Mouse (Mus musculus) embryonic facial prominence, embryonic 15.5 days (tissue): ENCODE measurements around the gene Scyl1. TPM values are rescaled to one million over a fixed set of nuclear protein-coding genes. Genes with fewer than 3 reads are reported as not detected.
A peak's percentile ranks its signal among the peaks of the same experiment; 100 is the strongest.
"Not testable (repeated sequence)": the region's sequence is repeated elsewhere in the genome, so short reads cannot be mapped to it uniquely, and the experiment has no call there.

Experiments used
- ATAC-seq: fragments of 200-750 bp; cut with Nextera tagmentation; 2 replicates; pipeline ENCODE4 v1.8.0; 2017; ENCODE audit warnings: low read depth, moderate TSS enrichment; ENCODE audit not compliant: insufficient number of reproducible peaks, low FRiP score, low TSS enrichment
- H3K27ac ChIP-seq: fragments of 300-500 bp; sonication (generic); replicated peaks from 2 replicates; pipeline ENCODE4 v1.5.1; 2015; ENCODE audit warnings: mild to moderate bottlenecking, inconsistent platforms
- H3K27me3 ChIP-seq: fragments of 300-500 bp; sonication (generic); 2 replicates; pipeline ENCODE4 v1.6.1; 2015; ENCODE audit warnings: inconsistent platforms
- H3K36me3 ChIP-seq: fragments of 300-500 bp; sonication (generic); 2 replicates; pipeline ENCODE4 v1.6.1; 2015; ENCODE audit warnings: mild to moderate bottlenecking, inconsistent platforms
- H3K4me1 ChIP-seq: fragments of 300-500 bp; sonication (generic); 2 replicates; pipeline ENCODE4 v1.6.1; 2015; ENCODE audit warnings: inconsistent platforms
- H3K4me2 ChIP-seq: fragments of 300-500 bp; sonication (generic); replicated peaks from 2 replicates; pipeline ENCODE4 v1.6.1; 2015; ENCODE audit warnings: mild to moderate bottlenecking, inconsistent platforms
- H3K4me3 ChIP-seq: fragments of 300-500 bp; sonication (generic); replicated peaks from 2 replicates; pipeline ENCODE4 v1.5.1; 2015; ENCODE audit warnings: mild to moderate bottlenecking, inconsistent platforms
- H3K9ac ChIP-seq: fragments of 300-500 bp; sonication (generic); 2 replicates; pipeline ENCODE4 v1.6.1; 2015; ENCODE audit warnings: inconsistent platforms
- H3K9me3 ChIP-seq: fragments of 300-500 bp; sonication (generic); replicated peaks from 2 replicates; pipeline ENCODE4 v1.6.1; 2016; ENCODE audit warnings: inconsistent platforms
- WGBS: fragments of 180-500 bp; shearing (Covaris S2); methylation state at CpG from one replicate; pipeline ENCODE4 v1.1.7; 2015; 5-methylcytosine and 5-hydroxymethylcytosine counted together
- polyA plus RNA-seq: library from polyadenylated mRNA; unstranded; fragments of >200 nt; fragmentation: Nextera tagmentation; extraction: Ambion mirVana; gene quantifications from 2 replicates; pipeline ENCODE4 v1.2.1, GENCODE M21; 2015

Scyl1 gene
- polyA plus RNA-seq, 1 experiment from 2014 or later: 81.8 TPM

DNA sequence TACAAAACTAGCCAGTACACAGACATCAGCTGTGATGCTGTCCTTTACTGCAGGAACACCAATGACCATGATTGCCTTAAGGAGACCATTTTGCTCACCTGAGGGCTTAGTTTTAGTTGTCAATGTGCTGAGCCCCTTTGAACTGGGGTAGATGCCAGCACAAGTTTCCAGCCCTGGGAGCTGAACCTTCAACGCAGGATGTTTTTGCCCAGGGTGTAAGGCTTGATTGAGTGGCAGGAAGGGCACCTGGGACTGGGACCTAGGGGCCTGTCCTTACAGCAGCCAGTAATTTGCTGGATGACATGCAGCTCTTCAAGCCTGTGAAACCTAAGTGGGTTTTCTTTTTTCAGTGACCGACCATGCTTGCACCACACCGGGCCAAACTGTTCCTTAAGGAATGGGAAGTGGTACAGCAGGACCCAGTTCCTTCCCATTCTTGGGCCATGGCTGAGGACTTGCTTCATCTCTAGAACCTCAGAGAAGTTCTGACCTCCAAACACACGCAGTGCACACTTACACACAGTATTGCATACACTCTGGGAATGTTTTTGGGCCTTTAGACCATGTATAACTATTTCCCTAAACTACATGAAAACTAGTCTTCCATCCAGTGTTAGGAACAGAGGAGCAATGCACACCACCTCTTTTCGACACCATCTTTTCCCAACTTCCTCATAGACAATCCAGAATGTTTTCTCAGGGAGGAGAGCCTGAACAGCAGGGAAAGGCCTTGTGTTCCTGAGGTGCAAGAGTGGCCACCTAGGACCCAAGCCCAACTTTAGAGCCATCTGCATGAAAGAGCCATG lies 23.8 kb upstream of the Scyl1 start:
- ATAC-seq: peak; percentile 30
- WGBS: 33% methylated on average over 5 of the region's 5 CpGs
- Histone ChIP-seq H3K4me3 (peak overlapping the region; percentile 73; the same call in 1 of the 2 replicates), H3K36me3 (peaks cover 38% of the 10 kb centered on the region), H3K9me3 (no peaks in the 10 kb centered on the region), H3K4me2 (no peak overlapping the region), H3K27ac (peak overlapping the region; percentile 31), H3K27me3 (no peaks in the 10 kb centered on the region), H3K9ac (no peak overlapping the region), H3K4me1 (peaks cover 32% of the 10 kb centered on the region)

GRCm38 (mm10) chr19:5793917-5794770 lies 22.9 kb upstream of the Scyl1 start:
- not testable (repeated sequence) for H3K9ac ChIP-seq, H3K4me3 ChIP-seq, H3K4me2 ChIP-seq, H3K27me3 ChIP-seq, H3K9me3 ChIP-seq
- H3K36me3 ChIP-seq: peaks cover 38% of the 10 kb centered on the region
- H3K4me1 ChIP-seq: peaks cover 32% of the 10 kb centered on the region
- peak; percentile 44; the same call in 1 of the 2 replicates for ATAC-seq
- 17% methylated on average over 7 of the region's 7 CpGs for WGBS
- peak overlapping the region; percentile 79 for H3K27ac ChIP-seq

DNA sequence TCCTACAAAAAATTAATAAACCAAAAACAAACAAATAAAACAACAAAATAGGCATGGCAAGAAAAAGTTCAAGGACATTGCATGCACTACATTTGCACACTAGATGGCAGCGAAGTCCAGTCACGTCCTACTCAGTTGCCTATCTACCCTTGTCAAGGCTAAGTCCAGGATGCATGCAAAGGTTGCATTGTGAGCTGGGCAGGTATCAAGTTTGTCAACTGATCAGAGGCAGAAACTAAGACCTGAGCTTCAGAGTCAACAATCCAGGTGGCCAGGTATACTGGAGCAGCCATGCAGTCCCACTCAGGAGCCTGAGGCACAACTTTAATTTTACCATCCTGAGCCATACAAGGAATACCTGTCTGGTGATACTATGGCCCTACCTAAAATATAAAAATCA lies 21.9 kb upstream of the Scyl1 start:
- no peak overlapping the region for H3K27ac ChIP-seq
- peaks cover 34% of the 10 kb centered on the region for H3K36me3 ChIP-seq
- peak; percentile 58; the same call in 1 of the 2 replicates for ATAC-seq
- no peak overlapping the region for H3K4me2 ChIP-seq
- H3K9ac ChIP-seq: no peak overlapping the region
- H3K27me3 ChIP-seq: no peaks in the 10 kb centered on the region
- no peak overlapping the region for H3K4me3 ChIP-seq
- no peaks in the 10 kb centered on the region for H3K9me3 ChIP-seq
- WGBS: 3% methylated on average over 2 of the region's 2 CpGs
- H3K4me1 ChIP-seq: peaks cover 32% of the 10 kb centered on the region

GRCm38 (mm10) chr19:5791329-5791728 lies 20.1 kb upstream of the Scyl1 start:
- Histone ChIP-seq H3K4me3 (no peak overlapping the region), H3K4me2 (no peak overlapping the region), H3K36me3 (peaks cover 16% of the 10 kb centered on the region), H3K27me3 (no peaks in the 10 kb centered on the region), H3K27ac (no peak overlapping the region), H3K9ac (no peak overlapping the region), H3K9me3 (no peaks in the 10 kb centered on the region), H3K4me1 (peaks cover 34% of the 10 kb centered on the region)
- no peak for ATAC-seq
- 66% methylated on average over 4 of the region's 4 CpGs for WGBS

GRCm38 (mm10) chr19:5789066-5789465 lies 17.8 kb upstream of the Scyl1 start:
- 26% methylated on average over 5 of the region's 5 CpGs for WGBS
- Histone ChIP-seq H3K9ac (no peak overlapping the region), H3K4me1 (peaks cover 18% of the 10 kb centered on the region; the same call in 1 of the 2 replicates), H3K27me3 (no peaks in the 10 kb centered on the region), H3K9me3 (no peaks in the 10 kb centered on the region), H3K36me3 (no peaks in the 10 kb centered on the region), H3K4me2 (no peak overlapping the region), H3K4me3 (no peak overlapping the region), H3K27ac (no peak overlapping the region)
- ATAC-seq: no peak

DNA sequence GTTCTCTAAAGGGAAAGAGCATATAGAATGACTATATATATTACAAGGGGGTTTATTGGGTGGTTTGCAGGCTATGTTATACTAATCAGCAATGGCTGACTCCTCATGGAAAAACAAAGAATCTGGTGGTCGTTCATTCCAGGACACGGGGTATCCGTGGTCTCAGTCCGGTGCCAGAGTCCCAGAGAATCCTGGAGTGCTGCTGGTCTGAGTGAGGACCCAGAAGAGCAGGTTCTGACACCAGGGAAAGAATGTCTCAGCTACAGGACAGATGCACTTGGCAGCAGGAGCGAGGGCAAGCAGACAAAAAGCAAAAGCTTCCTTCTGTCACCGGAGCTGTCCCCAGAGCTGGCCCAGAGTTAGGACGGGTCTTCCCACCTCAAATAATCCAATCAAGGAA lies 17.4 kb upstream of the Scyl1 start:
- ATAC-seq: no peak
- WGBS: 82% methylated on average over 7 of the region's 7 CpGs
- H3K4me2 ChIP-seq: no peak overlapping the region

DNA sequence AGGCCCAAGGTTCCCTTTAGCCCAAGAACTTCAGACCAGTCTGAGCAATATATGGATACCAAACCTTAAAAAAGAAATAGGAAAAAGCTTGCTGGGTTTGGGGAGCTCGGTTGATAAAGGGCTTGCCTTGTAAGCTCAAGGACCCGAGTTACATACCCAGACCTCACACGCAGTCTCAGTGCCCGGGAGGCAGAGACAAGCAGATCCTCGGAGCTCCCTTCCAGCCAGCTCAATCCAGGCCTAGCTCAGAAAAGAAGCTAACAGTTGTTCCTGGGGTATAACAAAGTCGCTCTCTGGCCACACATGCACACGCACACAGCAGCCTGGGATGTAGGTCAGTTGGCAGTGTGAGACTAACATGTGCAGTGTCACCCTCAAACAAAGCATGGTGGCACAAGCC lies 16.7 kb upstream of the Scyl1 start:
- no peaks in the 10 kb centered on the region for H3K36me3 ChIP-seq
- WGBS: 78% methylated on average over 7 of the region's 7 CpGs
- H3K9me3 ChIP-seq: no peaks in the 10 kb centered on the region
- H3K4me2 ChIP-seq: no peak overlapping the region
- H3K27me3 ChIP-seq: no peaks in the 10 kb centered on the region
- no peak for ATAC-seq
- peak overlapping the region; percentile 52 for H3K27ac ChIP-seq
- H3K4me1 ChIP-seq: peaks cover 13% of the 10 kb centered on the region; the same call in 1 of the 2 replicates
- no peak overlapping the region for H3K9ac ChIP-seq
- H3K4me3 ChIP-seq: no peak overlapping the region

More for the DNA sequence above, 17.4 kb upstream of the Scyl1 start:
- H3K9ac ChIP-seq: no peak overlapping the region
- no peaks in the 10 kb centered on the region for H3K9me3 ChIP-seq
- peaks cover 13% of the 10 kb centered on the region; the same call in 1 of the 2 replicates for H3K4me1 ChIP-seq
- H3K4me3 ChIP-seq: no peak overlapping the region
- no peaks in the 10 kb centered on the region for H3K36me3 ChIP-seq
- no peaks in the 10 kb centered on the region for H3K27me3 ChIP-seq
- H3K27ac ChIP-seq: no peak overlapping the region

GRCm38 (mm10) chr19:5787128-5787635 lies 16.0 kb upstream of the Scyl1 start:
- Histone ChIP-seq H3K4me1 (peaks cover 13% of the 10 kb centered on the region; the same call in 1 of the 2 replicates), H3K4me3 (no peak overlapping the region), H3K4me2 (no peak overlapping the region), H3K9ac (no peak overlapping the region), H3K9me3 (no peaks in the 10 kb centered on the region), H3K27ac (peak overlapping the region; percentile 52), H3K36me3 (no peaks in the 10 kb centered on the region), H3K27me3 (no peaks in the 10 kb centered on the region)
- peak; percentile 76 for ATAC-seq
- WGBS: 10% methylated on average over 8 of the region's 8 CpGs

- no peak overlapping the region for H3K9ac ChIP-seq
- no peak overlapping the region for H3K4me2 ChIP-seq
- no peaks in the 10 kb centered on the region for H3K9me3 ChIP-seq
- no peaks in the 10 kb centered on the region for H3K36me3 ChIP-seq
- peaks cover 13% of the 10 kb centered on the region; the same call in 1 of the 2 replicates for H3K4me1 ChIP-seq
- peak; percentile 78 for ATAC-seq
- H3K4me3 ChIP-seq: no peak overlapping the region
- H3K27me3 ChIP-seq: no peaks in the 10 kb centered on the region
- WGBS: 10% methylated on average over 12 of the region's 12 CpGs
- H3K27ac ChIP-seq: peak overlapping the region; percentile 52
Measured at GRCm38 (mm10) chr19:5786441-5787114, 15.4 kb upstream of the Scyl1 start.

GRCm38 (mm10) chr19:5784958-5785577 lies 13.8 kb upstream of the Scyl1 start:
- Histone ChIP-seq H3K4me2 (no peak overlapping the region), H3K27me3 (no peaks in the 10 kb centered on the region), H3K4me1 (peaks cover 13% of the 10 kb centered on the region; the same call in 1 of the 2 replicates), H3K27ac (no peak overlapping the region), H3K9me3 (no peaks in the 10 kb centered on the region), H3K4me3 (no peak overlapping the region), H3K9ac (no peak overlapping the region), H3K36me3 (no peaks in the 10 kb centered on the region)
- whole genome bisulfite sequencing: 53% methylated on average over 10 of the region's 10 CpGs
- ATAC-seq: no peak
